In genomic region chr8:105397747-105398146, GRCm38 (mm10) we compare ENCODE assay signal across 8 mouse cellular contexts. TPM values are rescaled to one million over a fixed set of nuclear protein-coding genes. Genes with fewer than 3 reads are reported as not detected.
DNase-seq lines count a peak whose midpoint lies in the region; ATAC-seq and TF ChIP-seq lines count a peak whose summit lies in the region.
"Had no signal": no experiment of that assay in that cellular context is flagged by ENCODE, and none has a peak within 500 bp of the region (broad histone marks: within the 10 kb centered on the region; RNA-seq: fewer than 3 reads in every experiment).

No protein-coding gene starts in this region.

- 30% methylated on average over 3 of the region's 3 CpGs for WGBS in lung, embryonic 16.5 days
- WGBS in midbrain, embryonic 16.5 days = 39% methylated on average over 3 of the region's 3 CpGs

- peak in 1 of 2 experiments; percentile 37 for DNase-seq in left cerebral cortex, adult 2 months (ENCODE audit: extremely low spot score in 1 of 2, low spot score in 2 of 2)
- no peak for DNase-seq in left cerebral cortex, adult 8-10 months (ENCODE audit: low spot score in 2 of 2)
- DNase-seq in MEL (ENCODE audit: low read depth, low spot score) = peak; percentile 71
- DNase-seq in brain, embryonic 14.5 days (ENCODE audit: low read depth) = peak; percentile 68
- DNase-seq in heart, adult 8-10 months (ENCODE audit: low spot score) = peak; percentile 68

- no peaks in the 10 kb centered on the region for H3K36me3 ChIP-seq in MEL (ENCODE audit: control insufficient read depth in 1 of 2, insufficient read depth in 2 of 2, low read length in 2 of 2)
- H3K36me3 ChIP-seq in lung, embryonic 16.5 days (ENCODE audit: control insufficient read depth, insufficient read depth, low read length) = no peaks in the 10 kb centered on the region
- H3K36me3 ChIP-seq in midbrain, embryonic 16.5 days (ENCODE audit: control insufficient read depth, insufficient read depth, low read length) = no peaks in the 10 kb centered on the region

- intact Hi-C loops in left cerebral cortex, adult 2 months (cut with DNase I) = loop anchor here (2.0 kb wide), 1 partner anchor 39 kb away; no protein-coding TSS in a partner anchor

- H3K4me3 ChIP-seq in left cerebral cortex, adult 2 months = no peak overlapping the region
- no peak overlapping the region for H3K4me3 ChIP-seq in MEL (ENCODE audit: control insufficient read depth in 1 of 2, insufficient read depth in 1 of 2, low read depth in 2 of 2, low read length in 2 of 2)
- H3K4me3 ChIP-seq in lung, embryonic 16.5 days (ENCODE audit: low read length) = no peak overlapping the region
- no peak overlapping the region for H3K4me3 ChIP-seq in midbrain, embryonic 16.5 days (ENCODE audit: low read depth, low read length)

- no peak overlapping the region for H3K27ac ChIP-seq in left cerebral cortex, adult 2 months
- no peak overlapping the region for H3K27ac ChIP-seq in MEL (ENCODE audit: control insufficient read depth, low read depth, low read length)
- no peak overlapping the region for H3K27ac ChIP-seq in lung, embryonic 16.5 days (ENCODE audit: low read length)
- H3K27ac ChIP-seq in midbrain, embryonic 16.5 days (ENCODE audit: low read length) = no peak overlapping the region

- H3K9ac ChIP-seq in MEL (ENCODE audit: control insufficient read depth, low read depth, low read length, poor library complexity, severe bottlenecking) = no peak overlapping the region
- H3K9ac ChIP-seq in lung, embryonic 16.5 days (ENCODE audit: low read length) = no peak overlapping the region
- no peak overlapping the region for H3K9ac ChIP-seq in midbrain, embryonic 16.5 days (ENCODE audit: low read depth, low read length)

- no peaks in the 10 kb centered on the region for H3K79me2 ChIP-seq in MEL (ENCODE audit: control insufficient read depth, insufficient read depth, low read length, poor library complexity)

- peaks cover 16 to 26% of the 10 kb centered on the region in 2 experiments for H3K27me3 ChIP-seq in MEL (ENCODE audit: control insufficient read depth in 1 of 2, insufficient read depth in 2 of 2, low read length in 2 of 2)
- no peaks in the 10 kb centered on the region for H3K27me3 ChIP-seq in lung, embryonic 16.5 days (ENCODE audit: control insufficient read depth, insufficient read depth, low read depth, low read length)
- H3K27me3 ChIP-seq in midbrain, embryonic 16.5 days (ENCODE audit: control insufficient read depth, insufficient read depth, low read depth, low read length) = no peaks in the 10 kb centered on the region; the same call in 1 of the 2 replicates

- no peak overlapping the region for H3K4me2 ChIP-seq in lung, embryonic 16.5 days (ENCODE audit: low read depth, low read length)
- H3K4me2 ChIP-seq in midbrain, embryonic 16.5 days (ENCODE audit: low read length) = no peak overlapping the region

- H3K4me1 ChIP-seq in MEL (ENCODE audit: control insufficient read depth in 1 of 2, insufficient read depth in 2 of 2, low read length in 2 of 2) = no peaks in the 10 kb centered on the region
- H3K4me1 ChIP-seq in lung, embryonic 16.5 days (replicated peaks; ENCODE audit: control insufficient read depth, insufficient read depth, low read length) = no peaks in the 10 kb centered on the region; the same call in 1 of the 2 replicates
- no peaks in the 10 kb centered on the region for H3K4me1 ChIP-seq in midbrain, embryonic 16.5 days (ENCODE audit: control insufficient read depth, insufficient read depth, low read length)

- TF ChIP-seq POLR2A in MEL (IDR thresholded peaks at IDR 0.05; ENCODE audit: control insufficient read depth in 1 of 2, insufficient read depth in 1 of 2, low read depth in 1 of 2, low read length in 2 of 2, poor library complexity in 1 of 2) = no peak
- no peak for TF ChIP-seq POLR2A in brain, embryonic 14.5 days (IDR thresholded peaks at IDR 0.05; ENCODE audit: borderline replicate concordance, extremely low read depth, insufficient read depth, insufficient read length, poor library complexity, severe bottlenecking)

- peak; percentile 83 for TF ChIP-seq CTCF in left cerebral cortex, adult 2 months (IDR thresholded peaks at IDR 0.05)
- TF ChIP-seq CTCF in MEL (IDR thresholded peaks at IDR 0.05 in 2 of 3, conservative IDR thresholded peaks at IDR 0.05 in 1 of 3; ENCODE audit: control insufficient read depth in 1 of 3, insufficient read depth in 1 of 3, low read depth in 2 of 3, low read length in 3 of 3, poor library complexity in 1 of 3, severe bottlenecking in 1 of 3) = peak; percentile 52 to 79 (median 65)
- TF ChIP-seq CTCF in brain, embryonic 14.5 days (IDR thresholded peaks at IDR 0.05; ENCODE audit: borderline replicate concordance, extremely low read depth, insufficient read depth, insufficient read length) = peak; percentile 66; the same call in 1 of the 2 replicates

- TF ChIP-seq EP300 in MEL (IDR thresholded peaks at IDR 0.05; ENCODE audit: low read depth in 1 of 2, low read length in 2 of 2) = no peak

- 0 out of 2 replicates have a peak, but pooled peaks have one; percentile 38 for ATAC-seq in lung, embryonic 16.5 days (ENCODE audit: low read depth)
- ATAC-seq in midbrain, embryonic 16.5 days = no peak

- TF ChIP-seq RAD21 in MEL (IDR thresholded peaks at IDR 0.05; ENCODE audit: low read depth, low read length) = peak; percentile 64

- H3K9me3 ChIP-seq in MEL (replicated peaks; ENCODE audit: insufficient read depth, low read length) = no peaks in the 10 kb centered on the region
- H3K9me3 ChIP-seq in lung, embryonic 16.5 days (ENCODE audit: control insufficient read depth, low read length) = no peaks in the 10 kb centered on the region; the same call in 1 of the 2 replicates
- no peaks in the 10 kb centered on the region for H3K9me3 ChIP-seq in midbrain, embryonic 16.5 days (replicated peaks; ENCODE audit: control insufficient read depth, low read length, poor library complexity, severe bottlenecking)

TF ChIP-seq in MEL, 35 proteins besides CTCF, POLR2A, EP300 and RAD21:
- TF ChIP-seq UBTF (IDR thresholded peaks at IDR 0.05; ENCODE audit: borderline replicate concordance, insufficient read depth, low read depth, low read length) = no peak
- TF ChIP-seq ZC3H11A (IDR thresholded peaks at IDR 0.05; ENCODE audit: low read depth, low read length) = peak; percentile 28; the same call in 1 of the 2 replicates
- peak; percentile 85 for TF ChIP-seq SMC3 (IDR thresholded peaks at IDR 0.05; ENCODE audit: low read depth, low read length)
- TF ChIP-seq MAZ (IDR thresholded peaks at IDR 0.05; ENCODE audit: low read depth, low read length) = no peak
TF ChIP-seq in MEL: peak in this region for 2.

RNA-seq across cellular contexts. Expression of gene Kctd19, which starts 15.6 kb away (rescaled TPM):
- total RNA-seq in left cerebral cortex, adult 2 months (2021) = not detected
- total RNA-seq in left cerebral cortex, adult 8-10 months (2022) = not detected
- total RNA-seq in MEL (2012; rRNA removed) = not detected in 2 replicates
- not detected for polyA plus RNA-seq in MEL (2012; ENCODE audit: insufficient read depth in 1 of 2, insufficient read length in 2 of 2, low read depth in 1 of 2, low replicate concordance in 2 of 2, missing spikeins in 1 of 2)
- polyA plus RNA-seq in brain, embryonic 14.5 days (2012; rRNA removed) = 0.04 and 0.05 TPM in 2 replicates
- under 1 TPM in 3 of 4 experiments, not detected in 1; 0.11 to 0.31 (median 0.28) TPM for total RNA-seq in heart, adult 8-10 months (2022)
- 0.13 and 0.36 TPM in 2 replicates for polyA plus RNA-seq in lung, embryonic 16.5 days (2015; fragmentation: Nextera tagmentation; extraction: Ambion mirVana)
- not detected in 2 replicates for polyA plus RNA-seq in midbrain, embryonic 16.5 days (2015; fragmentation: Nextera tagmentation; extraction: Ambion mirVana)
- total RNA-seq: neutrophil, adult 5-6 weeks had no signal

RNA-seq across cellular contexts. Expression of gene Lrrc36, which starts 15.6 kb away (rescaled TPM):
- total RNA-seq in left cerebral cortex, adult 2 months (2021) = under 1 TPM in 1 of 2 experiments, not detected in 1; 0.27 TPM
- total RNA-seq in left cerebral cortex, adult 8-10 months (2022) = under 1 TPM; 0.40 to 0.82 (median 0.62) TPM
- total RNA-seq in MEL (2012; rRNA removed) = not detected in 2 replicates
- under 1 TPM in 1 of 2 experiments, not detected in 1; 0.06 TPM for polyA plus RNA-seq in MEL (2012; ENCODE audit: insufficient read depth in 1 of 2, insufficient read length in 2 of 2, low read depth in 1 of 2, low replicate concordance in 2 of 2, missing spikeins in 1 of 2)
- 1.4 and 1.6 TPM in 2 replicates for polyA plus RNA-seq in brain, embryonic 14.5 days (2012; rRNA removed)
- under 1 TPM; 0.19 to 0.56 (median 0.45) TPM for total RNA-seq in heart, adult 8-10 months (2022)
- 1.5 and 1.6 TPM in 2 replicates for polyA plus RNA-seq in lung, embryonic 16.5 days (2015; fragmentation: Nextera tagmentation; extraction: Ambion mirVana)
- polyA plus RNA-seq in midbrain, embryonic 16.5 days (2015; fragmentation: Nextera tagmentation; extraction: Ambion mirVana) = 0.85 and 0.89 TPM in 2 replicates
- total RNA-seq: neutrophil, adult 5-6 weeks had no signal

RNA-seq across cellular contexts. Expression of gene Plekhg4, which starts 24.7 kb away (rescaled TPM):
- total RNA-seq in left cerebral cortex, adult 2 months (2021) = 1 to 10 TPM; 3.7 to 4.5 TPM
- 1 to 10 TPM; 1.3 to 2.5 (median 1.6) TPM for total RNA-seq in left cerebral cortex, adult 8-10 months (2022)
- total RNA-seq in MEL (2012; rRNA removed) = not detected in 2 replicates
- polyA plus RNA-seq in MEL (2012; ENCODE audit: insufficient read depth in 1 of 2, insufficient read length in 2 of 2, low read depth in 1 of 2, low replicate concordance in 2 of 2, missing spikeins in 1 of 2) = under 1 TPM in 1 of 2 experiments, not detected in 1; 0.10 TPM
- 11.5 and 13.6 TPM in 2 replicates for polyA plus RNA-seq in brain, embryonic 14.5 days (2012; rRNA removed)
- not detected for total RNA-seq in heart, adult 8-10 months (2022)
- 1.1 and 1.5 TPM in 2 replicates for polyA plus RNA-seq in lung, embryonic 16.5 days (2015; fragmentation: Nextera tagmentation; extraction: Ambion mirVana)
- 2.4 and 2.7 TPM in 2 replicates for polyA plus RNA-seq in midbrain, embryonic 16.5 days (2015; fragmentation: Nextera tagmentation; extraction: Ambion mirVana)
- total RNA-seq: neutrophil, adult 5-6 weeks had no signal

RNA-seq across cellular contexts. Expression of gene Slc9a5, which starts 49.1 kb away (rescaled TPM):
- total RNA-seq in left cerebral cortex, adult 2 months (2021) = 10 to 100 TPM; 41.9 to 42.5 TPM
- total RNA-seq in left cerebral cortex, adult 8-10 months (2022) = 10 to 100 TPM; 28.9 to 30.7 (median 29.7) TPM
- total RNA-seq in MEL (2012; rRNA removed) = 0.12 and 0.20 TPM in 2 replicates
- 1 to 10 TPM in 1 of 2 experiments, not detected in 1; 1.9 TPM for polyA plus RNA-seq in MEL (2012; ENCODE audit: insufficient read depth in 1 of 2, insufficient read length in 2 of 2, low read depth in 1 of 2, low replicate concordance in 2 of 2, missing spikeins in 1 of 2)
- polyA plus RNA-seq in brain, embryonic 14.5 days (2012; rRNA removed) = 39.3 and 56.1 TPM in 2 replicates
- total RNA-seq in heart, adult 8-10 months (2022) = under 1 TPM; 0.41 to 0.79 (median 0.48) TPM
- polyA plus RNA-seq in lung, embryonic 16.5 days (2015; fragmentation: Nextera tagmentation; extraction: Ambion mirVana) = 5.5 and 6.3 TPM in 2 replicates
- polyA plus RNA-seq in midbrain, embryonic 16.5 days (2015; fragmentation: Nextera tagmentation; extraction: Ambion mirVana) = 13.3 and 15.1 TPM in 2 replicates

RNA-seq across cellular contexts. Expression of gene Fhod1, which starts 50.0 kb away (rescaled TPM):
- total RNA-seq in left cerebral cortex, adult 2 months (2021) = 1 to 10 TPM; 3.5 to 3.7 TPM
- total RNA-seq in left cerebral cortex, adult 8-10 months (2022) = 1 to 10 TPM; 2.5 to 5.2 (median 4.0) TPM
- total RNA-seq in MEL (2012; rRNA removed) = 2.5 and 2.8 TPM in 2 replicates
- 10 to 100 TPM in 1 of 2 experiments, not detected in 1; 10.9 TPM for polyA plus RNA-seq in MEL (2012; ENCODE audit: insufficient read depth in 1 of 2, insufficient read length in 2 of 2, low read depth in 1 of 2, low replicate concordance in 2 of 2, missing spikeins in 1 of 2)
- polyA plus RNA-seq in brain, embryonic 14.5 days (2012; rRNA removed) = 5.8 and 7.8 TPM in 2 replicates
- 1 to 10 TPM; 5.8 to 8.1 (median 6.3) TPM for total RNA-seq in heart, adult 8-10 months (2022)
- polyA plus RNA-seq in lung, embryonic 16.5 days (2015; fragmentation: Nextera tagmentation; extraction: Ambion mirVana) = 12.7 and 15.8 TPM in 2 replicates
- 0.49 and 1.0 TPM in 2 replicates for polyA plus RNA-seq in midbrain, embryonic 16.5 days (2015; fragmentation: Nextera tagmentation; extraction: Ambion mirVana)

Comparison
In these comparisons a context has a peak if more than half of its experiments do, and no peak if none do; other contexts are left out.
1. DNase-seq: peak in MEL (single experiment), brain, embryonic 14.5 days (single experiment) and heart, adult 8-10 months (single experiment); none in left cerebral cortex, adult 8-10 months (0 of 2).
2. Peak in every context shown above with its lines, with median percentiles within 50 percentile points of each other: CTCF ChIP-seq.